Mouse (Mus musculus): ENCODE measurements at regions not wholly inside any gene's neighbourhood (a gene's known extent, or its start where the extent isn't known, plus 50 kb on each side); places are given as distances from the start of the nearest gene placed in this dataset.
"Not testable (repeated sequence)": the region's sequence is repeated elsewhere in the genome, so short reads cannot be mapped to it uniquely, and the experiment has no call there.

DNA sequence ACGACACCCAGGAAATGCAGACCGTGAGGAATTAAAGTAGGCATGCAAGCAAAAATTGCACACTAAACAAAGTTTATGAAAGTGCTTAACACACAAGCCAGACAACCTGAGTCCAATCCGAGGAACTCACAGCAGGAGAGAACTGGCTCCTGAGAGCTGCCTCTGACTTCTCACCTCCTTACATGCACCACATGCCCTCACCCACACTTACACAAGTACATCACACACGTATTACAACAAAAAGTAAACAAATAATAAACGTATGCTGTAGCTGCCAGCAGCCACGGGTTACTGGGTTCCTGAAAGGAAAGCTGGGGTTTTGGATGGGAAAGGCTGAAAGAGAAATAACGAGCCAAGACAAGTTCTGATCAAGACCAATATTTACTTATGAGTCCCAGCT, 1008.0 kb downstream of the 4930447A16Rik start:
- 87% methylated on average over 7 of the region's 7 CpGs for WGBS
- TF ChIP-seq POLR2A (IDR thresholded peaks at IDR 0.05; ENCODE audit: low read depth, low read length), result no peak
- no peak for TF ChIP-seq CTCF (conservative IDR thresholded peaks at IDR 0.05; ENCODE audit: insufficient read depth, insufficient read length, low read depth, low read length)
- no peaks in the 10 kb centered on the region for H3K27me3 ChIP-seq (replicated peaks; ENCODE audit: control insufficient read depth, insufficient read depth, low read length)
- DNase-seq, result no peak
- no peaks in the 10 kb centered on the region; the same call in 1 of the 2 replicates for H3K4me1 ChIP-seq (ENCODE audit: control insufficient read depth, insufficient read depth, low read length)
- no peaks in the 10 kb centered on the region for H3K36me3 ChIP-seq (ENCODE audit: control insufficient read depth, insufficient read depth, low read length)
- H3K4me3 ChIP-seq (ENCODE audit: insufficient read depth, low read depth, low read length), result no peak overlapping the region
- H3K27ac ChIP-seq (ENCODE audit: insufficient read depth, low read depth, low read length), result no peak overlapping the region

DNA sequence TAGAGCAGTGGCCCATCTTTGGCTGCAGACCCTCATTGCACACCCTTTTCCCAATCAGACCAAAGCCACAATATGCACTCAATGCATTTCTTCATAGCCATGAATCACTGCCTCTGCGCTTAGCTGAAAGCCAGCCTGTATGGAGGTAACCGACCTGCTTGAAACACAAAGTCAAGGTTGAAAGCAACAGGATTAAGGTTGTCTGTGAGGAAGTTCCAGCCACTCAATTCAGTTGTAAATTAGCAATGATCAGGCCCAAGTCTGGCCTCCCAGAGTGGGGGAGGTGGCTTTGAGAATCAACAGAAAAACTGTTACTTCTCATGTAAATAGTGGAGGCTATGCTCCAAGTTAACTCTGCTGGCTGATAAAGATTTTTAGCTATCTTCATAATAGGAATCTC, 1008.9 kb downstream of the 4930447A16Rik start:
- H3K27ac ChIP-seq (ENCODE audit: insufficient read depth, low read depth, low read length); H3K4me3 ChIP-seq (ENCODE audit: insufficient read depth, low read depth, low read length); H3K36me3 ChIP-seq (ENCODE audit: control insufficient read depth, insufficient read depth, low read length); H3K27me3 ChIP-seq (replicated peaks; ENCODE audit: control insufficient read depth, insufficient read depth, low read length); DNase-seq; H3K4me1 ChIP-seq (ENCODE audit: control insufficient read depth, insufficient read depth, low read length): not testable (repeated sequence)
- WGBS, result 96% methylated on average over 2 of the region's 2 CpGs
